Mouse (Mus musculus): ENCODE results near the gene Fndc3c1.

DNA sequence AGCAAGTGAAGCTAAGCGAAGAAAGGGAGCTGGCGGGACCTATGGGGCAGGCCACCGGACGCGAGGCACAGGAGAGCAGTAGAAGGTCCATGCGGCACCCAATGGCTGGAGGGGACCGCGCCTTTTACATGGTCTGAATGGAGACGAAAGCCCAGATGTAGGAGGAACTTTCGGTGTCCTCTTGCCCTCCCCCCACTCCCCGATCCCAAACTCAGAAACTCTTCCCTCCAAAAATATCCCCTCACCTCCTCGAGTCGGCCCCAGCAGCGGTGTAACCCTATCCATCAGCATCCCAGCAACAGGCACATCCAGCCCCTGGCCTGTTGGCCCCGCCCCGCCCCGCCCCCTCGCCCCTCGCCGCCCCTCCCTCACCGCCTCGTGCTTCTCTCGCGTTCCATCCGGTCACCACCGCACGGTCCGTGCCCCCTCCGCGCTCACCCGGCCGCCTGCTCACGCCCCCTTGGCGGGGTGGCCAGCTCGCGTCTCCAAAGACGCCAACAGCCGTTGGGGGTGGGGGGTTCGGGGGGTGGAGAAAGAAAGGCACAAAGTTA, at the start of gene Fndc3c1:
- no peak for TF ChIP-seq MAFK (IDR thresholded peaks at IDR 0.05; ENCODE audit: insufficient read depth, low read depth, low read length)
- no peak for TF ChIP-seq ZNF384 (IDR thresholded peaks at IDR 0.05; ENCODE audit: low read depth, low read length)
- no peak for TF ChIP-seq ZC3H11A (IDR thresholded peaks at IDR 0.05; ENCODE audit: borderline replicate concordance, low read depth, low read length)
- TF ChIP-seq CHD2 (IDR thresholded peaks at IDR 0.05; ENCODE audit: low read depth, low read length), result no peak
- no peak for TF ChIP-seq HCFC1 (IDR thresholded peaks at IDR 0.05; ENCODE audit: borderline replicate concordance, insufficient read depth, low read length)

All from ES-E14 (cell line).